Comparison of ENCODE assay signal across 8 mouse cellular contexts in genomic region chr2:92007933-92008622, GRCm38 (mm10). TPM values are rescaled to one million over a fixed set of nuclear protein-coding genes. Genes with fewer than 3 reads are reported as not detected.
DNase-seq lines count a peak whose midpoint lies in the region; ATAC-seq lines count a peak whose summit lies in the region.

No protein-coding gene starts in this region.

- intact Hi-C loops in left cerebral cortex, postnatal 10 days (cut with DNase I) = loop anchor here (5.0 kb wide), 1 partner anchor 49 kb away; no protein-coding TSS in a partner anchor

- peak; percentile 97 for ATAC-seq in megakaryocyte-erythroid progenitor cell, adult 5-6 weeks (replicated peaks; ENCODE audit: low FRiP score, low TSS enrichment, poor library complexity, severe bottlenecking)

- peak; percentile 97 for DNase-seq in adipocyte (ENCODE audit: low spot score)
- peak; percentile 96 for DNase-seq in embryo, embryonic 10 days (ENCODE audit: low spot score)
- peak; percentile 93 for DNase-seq in gastrocnemius, postnatal 10 days
- peak; percentile 97 for DNase-seq in induced T-regulatory cell, adult 2 months (ENCODE audit: low read depth)
- peak; percentile 98 for DNase-seq in left cerebral cortex, postnatal 10 days (ENCODE audit: extremely low spot score in 1 of 2, low spot score in 2 of 2)
- peak; percentile 98 for DNase-seq in right cerebral cortex, postnatal 25 days
- DNase-seq in urinary bladder, postnatal 4 days (ENCODE audit: low spot score in 2 of 2) = peak; percentile 95 to 97

RNA-seq across cellular contexts. Expression of gene Creb3l1, which starts 16.2 kb away (rescaled TPM):
- total RNA-seq in gastrocnemius, postnatal 10 days (2021) = 10 to 100 TPM; 29.2 to 44.6 TPM
- 1 to 10 TPM; 7.8 to 8.6 TPM for total RNA-seq in left cerebral cortex, postnatal 10 days (2021)
- total RNA-seq in megakaryocyte-erythroid progenitor cell, adult 5-6 weeks (2014; fragmentation: Nextera tagmentation) = 0.33 TPM in 1 of 2 replicates, not detected in the other
- total RNA-seq in megakaryocyte-erythroid progenitor cell, adult 5-6 weeks (2017) = 0.38 TPM in 1 of 2 replicates, not detected in the other

RNA-seq across cellular contexts. Expression of gene Dgkz, which starts 32.4 kb away (rescaled TPM):
- 10 to 100 TPM; 60.5 to 84.3 TPM for total RNA-seq in gastrocnemius, postnatal 10 days (2021)
- 100 to 1,000 TPM; 251 to 255 TPM for total RNA-seq in left cerebral cortex, postnatal 10 days (2021)
- total RNA-seq in megakaryocyte-erythroid progenitor cell, adult 5-6 weeks (2014; fragmentation: Nextera tagmentation) = 172 and 204 TPM in 2 replicates
- 44.4 and 60.2 TPM in 2 replicates for total RNA-seq in megakaryocyte-erythroid progenitor cell, adult 5-6 weeks (2017)

Comparison
In these comparisons a context has a peak if more than half of its experiments do, and no peak if none do; other contexts are left out.
1. Peak in every context shown above with its lines: DNase-seq and ATAC-seq.
2. RNA of gene Creb3l1, which starts 16.2 kb away (total RNA-seq): 29.2 to 44.6 TPM in gastrocnemius, postnatal 10 days and 7.8 to 8.6 TPM in left cerebral cortex, postnatal 10 days; 0.33 to 0.38 TPM in megakaryocyte-erythroid progenitor cell, adult 5-6 weeks; every median in the first group is over 4 times any median in the second.